ENCODE assay signal across 7 mouse cellular contexts in the genomic region with DNA sequence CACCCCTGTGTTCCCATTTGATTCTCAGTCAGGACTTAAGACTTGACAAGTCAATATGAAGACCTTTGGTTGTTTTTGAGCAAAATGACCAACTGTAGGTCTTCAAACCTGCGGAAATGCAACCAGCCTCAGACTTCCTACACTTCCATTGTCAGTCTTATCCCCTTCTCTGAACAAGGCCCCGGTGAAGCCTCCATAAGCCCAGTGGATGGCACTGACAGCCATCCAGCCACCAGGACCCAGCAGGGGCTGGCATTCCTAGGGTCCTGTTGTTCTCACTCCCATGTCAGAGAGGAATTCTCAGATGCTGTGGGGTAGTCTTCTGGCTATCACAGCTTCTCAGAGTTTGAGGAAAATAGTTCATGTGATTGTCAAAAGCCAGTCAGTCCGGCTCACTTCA. TPM values are rescaled to one million over a fixed set of nuclear protein-coding genes. Genes with fewer than 3 reads are reported as not detected.
DNase-seq lines count a peak whose midpoint lies in the region; ATAC-seq and TF ChIP-seq lines count a peak whose summit lies in the region.

No protein-coding gene starts in this region.

- ATAC-seq in megakaryocyte, adult 5-6 weeks (ENCODE audit: poor library complexity, severe bottlenecking), result no peak
- no peak for ATAC-seq in embryonic facial prominence, embryonic 15.5 days (ENCODE audit: insufficient number of reproducible peaks, low FRiP score, low TSS enrichment, low read depth)

- DNase-seq in limb, embryonic 10.5 days (ENCODE audit: low spot score), result no peak
- no peak for DNase-seq in yolk sac, embryonic 10.5 days (ENCODE audit: low spot score)
- no peak for DNase-seq in left cerebral cortex, adult 11 months (ENCODE audit: low spot score)

- TF ChIP-seq POLR2A in small intestine, adult 2 months (IDR thresholded peaks at IDR 0.05; ENCODE audit: low read depth, low read length), result no peak

- H3K4me3 ChIP-seq in megakaryocyte, embryonic 14.5 days (replicated peaks), result peak overlapping the region; percentile 96
- peak overlapping the region; percentile 73 for H3K4me3 ChIP-seq in embryonic facial prominence, embryonic 15.5 days (replicated peaks)
- H3K4me3 ChIP-seq in limb, embryonic 10.5 days, result peak overlapping the region; percentile 95
- H3K4me3 ChIP-seq in small intestine, adult 2 months (ENCODE audit: low read depth, low read length), result peak overlapping the region; percentile 83

- H3K4me1 ChIP-seq in megakaryocyte, embryonic 14.5 days, result peaks cover 24% of the 10 kb centered on the region
- H3K4me1 ChIP-seq in embryonic facial prominence, embryonic 15.5 days, result peaks cover 21% of the 10 kb centered on the region
- H3K4me1 ChIP-seq in limb, embryonic 10.5 days, result peaks cover 14% of the 10 kb centered on the region
- peaks cover 5% of the 10 kb centered on the region; the same call in 1 of the 2 replicates for H3K4me1 ChIP-seq in small intestine, adult 2 months (ENCODE audit: control insufficient read depth, insufficient read depth, insufficient read length, low read length)

- peak overlapping the region; percentile 98 for H3K27ac ChIP-seq in embryonic facial prominence, embryonic 15.5 days (replicated peaks)
- H3K27ac ChIP-seq in limb, embryonic 10.5 days, result peak overlapping the region; percentile 97; the same call in 1 of the 2 replicates
- H3K27ac ChIP-seq in small intestine, adult 2 months (ENCODE audit: insufficient read depth, low read depth, low read length), result no peak overlapping the region

- WGBS in embryonic facial prominence, embryonic 15.5 days, result 34% methylated on average over 3 of the region's 3 CpGs
- 57% methylated on average over 3 of the region's 3 CpGs for WGBS in limb, embryonic 10.5 days
- WGBS in small intestine, adult 2 months, result 23% methylated on average over 3 of the region's 3 CpGs

- peak overlapping the region; percentile 83 for H3K4me2 ChIP-seq in embryonic facial prominence, embryonic 15.5 days (replicated peaks)

- H3K36me3 ChIP-seq in megakaryocyte, embryonic 14.5 days (replicated peaks; ENCODE audit: low read length), result peaks cover 39% of the 10 kb centered on the region
- H3K36me3 ChIP-seq in embryonic facial prominence, embryonic 15.5 days, result peaks cover 33% of the 10 kb centered on the region
- H3K36me3 ChIP-seq in limb, embryonic 10.5 days, result peaks cover 41% of the 10 kb centered on the region
- peaks cover 19% of the 10 kb centered on the region for H3K36me3 ChIP-seq in small intestine, adult 2 months (ENCODE audit: control insufficient read depth, insufficient read depth, low read length)

- no peaks in the 10 kb centered on the region for H3K9me3 ChIP-seq in megakaryocyte, embryonic 14.5 days
- no peaks in the 10 kb centered on the region for H3K9me3 ChIP-seq in embryonic facial prominence, embryonic 15.5 days (replicated peaks)
- H3K9me3 ChIP-seq in limb, embryonic 10.5 days (replicated peaks), result no peaks in the 10 kb centered on the region

- H3K27me3 ChIP-seq in megakaryocyte, embryonic 14.5 days (replicated peaks), result no peaks in the 10 kb centered on the region
- H3K27me3 ChIP-seq in embryonic facial prominence, embryonic 15.5 days, result no peaks in the 10 kb centered on the region
- no peaks in the 10 kb centered on the region for H3K27me3 ChIP-seq in limb, embryonic 10.5 days (ENCODE audit: low read depth, poor library complexity, severe bottlenecking)
- H3K27me3 ChIP-seq in small intestine, adult 2 months (ENCODE audit: control insufficient read depth, insufficient read depth, low read length), result no peaks in the 10 kb centered on the region

- peak overlapping the region; percentile 96 for H3K9ac ChIP-seq in embryonic facial prominence, embryonic 15.5 days

- TF ChIP-seq CTCF in small intestine, adult 2 months (IDR thresholded peaks at IDR 0.05; ENCODE audit: extremely low read depth, insufficient read length, insufficient replicate concordance, low read depth, low read length), result no peak

RNA-seq across cellular contexts. Expression of a gene that starts 1.6 kb away (rescaled TPM):
- polyA plus RNA-seq in megakaryocyte, embryonic 14.5 days (2012; ENCODE audit: insufficient read depth, low replicate concordance), result 6.7 and 17.1 TPM in 2 replicates
- 4.6 and 5.3 TPM in 2 replicates for total RNA-seq in megakaryocyte, adult 5-6 weeks (2015)
- 8.4 and 10.7 TPM in 2 replicates for total RNA-seq in megakaryocyte, adult 5-6 weeks (2017)
- 24.8 and 25.0 TPM in 2 replicates for polyA plus RNA-seq in embryonic facial prominence, embryonic 15.5 days (2015; fragmentation: Nextera tagmentation; extraction: Ambion mirVana)
- polyA plus RNA-seq in limb, embryonic 10.5 days (2016; fragmentation: Nextera tagmentation; extraction: Ambion mirVana), result 16.8 and 20.9 TPM in 2 replicates
- polyA plus RNA-seq in small intestine, adult 2 months (2012; rRNA removed), result 2.8 and 5.9 TPM in 2 replicates

RNA-seq across cellular contexts. Expression of a gene that starts 41.7 kb away (rescaled TPM):
- 5.4 and 5.7 TPM in 2 replicates for polyA plus RNA-seq in megakaryocyte, embryonic 14.5 days (2012; ENCODE audit: insufficient read depth, low replicate concordance)
- 7.1 and 8.8 TPM in 2 replicates for total RNA-seq in megakaryocyte, adult 5-6 weeks (2015)
- 7.2 and 9.1 TPM in 2 replicates for total RNA-seq in megakaryocyte, adult 5-6 weeks (2017)
- 18.4 and 18.7 TPM in 2 replicates for polyA plus RNA-seq in embryonic facial prominence, embryonic 15.5 days (2015; fragmentation: Nextera tagmentation; extraction: Ambion mirVana)
- polyA plus RNA-seq in limb, embryonic 10.5 days (2016; fragmentation: Nextera tagmentation; extraction: Ambion mirVana), result 17.8 and 19.7 TPM in 2 replicates
- 2.3 and 5.7 TPM in 2 replicates for polyA plus RNA-seq in small intestine, adult 2 months (2012; rRNA removed)

RNA-seq across cellular contexts. Expression of a gene that starts 43.1 kb away (rescaled TPM):
- polyA plus RNA-seq in megakaryocyte, embryonic 14.5 days (2012; ENCODE audit: insufficient read depth, low replicate concordance), result 0.58 and 1.5 TPM in 2 replicates
- 10.1 and 10.4 TPM in 2 replicates for total RNA-seq in megakaryocyte, adult 5-6 weeks (2015)
- total RNA-seq in megakaryocyte, adult 5-6 weeks (2017), result 10.5 and 15.6 TPM in 2 replicates
- 11.5 and 11.9 TPM in 2 replicates for polyA plus RNA-seq in embryonic facial prominence, embryonic 15.5 days (2015; fragmentation: Nextera tagmentation; extraction: Ambion mirVana)
- 7.1 and 9.1 TPM in 2 replicates for polyA plus RNA-seq in limb, embryonic 10.5 days (2016; fragmentation: Nextera tagmentation; extraction: Ambion mirVana)
- 4.1 and 4.2 TPM in 2 replicates for polyA plus RNA-seq in small intestine, adult 2 months (2012; rRNA removed)

RNA-seq across cellular contexts. Expression of a gene that starts 47.9 kb away (rescaled TPM):
- polyA plus RNA-seq in megakaryocyte, embryonic 14.5 days (2012; ENCODE audit: insufficient read depth, low replicate concordance), result not detected in 2 replicates
- 0.05 TPM in 1 of 2 replicates, not detected in the other for total RNA-seq in megakaryocyte, adult 5-6 weeks (2015)
- not detected in 2 replicates for total RNA-seq in megakaryocyte, adult 5-6 weeks (2017)
- 3.5 and 4.1 TPM in 2 replicates for polyA plus RNA-seq in embryonic facial prominence, embryonic 15.5 days (2015; fragmentation: Nextera tagmentation; extraction: Ambion mirVana)
- 5.7 and 5.8 TPM in 2 replicates for polyA plus RNA-seq in limb, embryonic 10.5 days (2016; fragmentation: Nextera tagmentation; extraction: Ambion mirVana)
- polyA plus RNA-seq in small intestine, adult 2 months (2012; rRNA removed), result 0.08 and 0.10 TPM in 2 replicates
